ENCODE assay signal across 9 mouse cellular contexts in genomic region chr14:50892541-50893459, GRCm38 (mm10). TPM values are rescaled to one million over a fixed set of nuclear protein-coding genes. Genes with fewer than 3 reads are reported as not detected.
DNase-seq lines count a peak whose midpoint lies in the region; ATAC-seq and TF ChIP-seq lines count a peak whose summit lies in the region.
"Had no signal": no experiment of that assay in that cellular context is flagged by ENCODE, and none has a peak within 500 bp of the region (broad histone marks: within the 10 kb centered on the region; RNA-seq: fewer than 3 reads in every experiment).

No protein-coding gene starts in this region.

- no peak for TF ChIP-seq POLR2A in kidney, adult 2 months (IDR thresholded peaks at IDR 0.05; ENCODE audit: low read depth, low read length)

- H3K27me3 ChIP-seq in kidney, adult 2 months (replicated peaks; ENCODE audit: control insufficient read depth, insufficient read depth, low read length): no peaks in the 10 kb centered on the region

- WGBS in kidney, adult 2 months: 68% methylated on average over 22 of the region's 22 CpGs

- peak; percentile 52 for DNase-seq in cerebellum, adult 9-10 months
- no peak for DNase-seq in cerebellum, adult 8-10 months
- DNase-seq in adipocyte (ENCODE audit: low spot score): peak; percentile 64
- DNase-seq in gastrocnemius, postnatal 25 days: peak; percentile 21
- peak; percentile 54 for DNase-seq in lung, postnatal 14 days
- DNase-seq in thymus, postnatal 25 days: no peak
- no peak for DNase-seq in kidney, adult 2 months

- no peaks in the 10 kb centered on the region for H3K4me1 ChIP-seq in kidney, adult 2 months (ENCODE audit: control insufficient read depth, insufficient read depth, low read length)

- no peak overlapping the region for H3K4me3 ChIP-seq in kidney, adult 2 months (ENCODE audit: insufficient read depth, low read depth, low read length)
- H3K4me3 ChIP-seq: liver, embryonic 15.5 days had no signal

- no peak for TF ChIP-seq CTCF in kidney, adult 2 months (conservative IDR thresholded peaks at IDR 0.05; ENCODE audit: insufficient read depth, insufficient read length, low read depth, low read length)

- H3K36me3 ChIP-seq in kidney, adult 2 months (ENCODE audit: control insufficient read depth, insufficient read depth, low read length): no peaks in the 10 kb centered on the region
- H3K36me3 ChIP-seq: liver, embryonic 15.5 days had no signal

- no peak for ATAC-seq in erythroid progenitor cell, adult 5-6 weeks (replicated peaks; ENCODE audit: low FRiP score, poor library complexity, severe bottlenecking)

- H3K27ac ChIP-seq in kidney, adult 2 months (ENCODE audit: insufficient read depth, low read depth, low read length): no peak overlapping the region
- H3K27ac ChIP-seq: liver, embryonic 15.5 days had no signal

RNA-seq across cellular contexts. Expression of gene Klhl33, which starts 4.5 kb away (rescaled TPM):
- total RNA-seq in gastrocnemius, postnatal 25 days (2021): 100 to 1,000 TPM in 1 of 2 experiments, 10 to 100 TPM in 1; 97.0 to 105 TPM
- total RNA-seq in erythroid progenitor cell, adult 5-6 weeks (2015; ENCODE audit: low replicate concordance): not detected in 2 replicates
- total RNA-seq in erythroid progenitor cell, adult 5-6 weeks (2017; ENCODE audit: low replicate concordance): not detected in 2 replicates
- polyA plus RNA-seq in kidney, adult 2 months (2012; rRNA removed): 0.34 and 1.2 TPM in 2 replicates

RNA-seq across cellular contexts. Expression of gene Tep1, which starts 22.4 kb away (rescaled TPM):
- total RNA-seq in gastrocnemius, postnatal 25 days (2021): 10 to 100 TPM in 1 of 2 experiments, 1 to 10 TPM in 1; 8.3 to 10.2 TPM
- 12.3 and 13.8 TPM in 2 replicates for total RNA-seq in erythroid progenitor cell, adult 5-6 weeks (2015; ENCODE audit: low replicate concordance)
- total RNA-seq in erythroid progenitor cell, adult 5-6 weeks (2017; ENCODE audit: low replicate concordance): 3.0 and 3.6 TPM in 2 replicates
- polyA plus RNA-seq in kidney, adult 2 months (2012; rRNA removed): 17.6 and 18.8 TPM in 2 replicates

RNA-seq across cellular contexts. Expression of gene Osgep, which starts 31.9 kb away (rescaled TPM):
- 10 to 100 TPM; 40.1 to 41.8 TPM for total RNA-seq in gastrocnemius, postnatal 25 days (2021)
- total RNA-seq in erythroid progenitor cell, adult 5-6 weeks (2015; ENCODE audit: low replicate concordance): 39.3 and 75.5 TPM in 2 replicates
- total RNA-seq in erythroid progenitor cell, adult 5-6 weeks (2017; ENCODE audit: low replicate concordance): 14.8 and 16.6 TPM in 2 replicates
- polyA plus RNA-seq in kidney, adult 2 months (2012; rRNA removed): 54.6 and 77.8 TPM in 2 replicates

RNA-seq across cellular contexts. Expression of gene Apex1, which starts 32.0 kb away (rescaled TPM):
- 10 to 100 TPM; 23.7 to 24.8 TPM for total RNA-seq in gastrocnemius, postnatal 25 days (2021)
- 16.6 and 28.9 TPM in 2 replicates for total RNA-seq in erythroid progenitor cell, adult 5-6 weeks (2015; ENCODE audit: low replicate concordance)
- 8.3 and 13.2 TPM in 2 replicates for total RNA-seq in erythroid progenitor cell, adult 5-6 weeks (2017; ENCODE audit: low replicate concordance)
- 24.0 and 31.3 TPM in 2 replicates for polyA plus RNA-seq in kidney, adult 2 months (2012; rRNA removed)

RNA-seq across cellular contexts. Expression of gene Pip4p1, which starts 37.9 kb away (rescaled TPM):
- 10 to 100 TPM; 12.9 to 14.6 TPM for total RNA-seq in gastrocnemius, postnatal 25 days (2021)
- 34.4 and 37.8 TPM in 2 replicates for total RNA-seq in erythroid progenitor cell, adult 5-6 weeks (2015; ENCODE audit: low replicate concordance)
- total RNA-seq in erythroid progenitor cell, adult 5-6 weeks (2017; ENCODE audit: low replicate concordance): 23.5 and 28.2 TPM in 2 replicates
- 68.1 and 79.3 TPM in 2 replicates for polyA plus RNA-seq in kidney, adult 2 months (2012; rRNA removed)

Comparison
In these comparisons a context has a peak if more than half of its experiments do, and no peak if none do; other contexts are left out.
1. DNase-seq: peak in cerebellum, adult 9-10 months (single experiment), adipocyte (single experiment), gastrocnemius, postnatal 25 days (single experiment) and lung, postnatal 14 days (single experiment); none in cerebellum, adult 8-10 months (single experiment), thymus, postnatal 25 days (single experiment) and kidney, adult 2 months (single experiment).
2. RNA of gene Klhl33, which starts 4.5 kb away (total RNA-seq): 97.0 to 105 TPM in gastrocnemius, postnatal 25 days; not detected in erythroid progenitor cell, adult 5-6 weeks; every median in the first group is over 10 times any median in the second.